Mouse (Mus musculus) heart, embryonic 14.5 days (tissue): ENCODE data around the gene Foxi1. TPM values are rescaled to one million over a fixed set of nuclear protein-coding genes. Genes with fewer than 3 reads are reported as not detected.

Experiments
- ATAC-seq: fragments of 200-750 bp; cut with Nextera tagmentation; 2 replicates; pipeline ENCODE4 v1.8.0; 2017; ENCODE audit warnings: low read depth, moderate TSS enrichment; ENCODE audit not compliant: insufficient number of reproducible peaks, insufficient read depth, low FRiP score
- H3K27ac ChIP-seq, 2 experiments: fragments of 200-500 bp in 1 of 2; fragments of 300-500 bp in 1 of 2; sonication (generic) in 1 of 2; replicated peaks in 1 of 2; 2 replicates each; pipeline ENCODE4 v1.5.1; 2012 to 2014; ENCODE audit warnings: low read depth in 2 of 2, low read length in 2 of 2, control low read depth in 1 of 2, mild to moderate bottlenecking in 1 of 2, mixed read lengths in 1 of 2; ENCODE audit not compliant: control insufficient read depth in 1 of 2, insufficient read depth in 1 of 2
- H3K27me3 ChIP-seq: fragments of 300-500 bp; sonication (generic); 2 replicates; pipeline ENCODE4 v1.6.1; 2014; ENCODE audit warnings: mild to moderate bottlenecking, low read length, control low read depth; ENCODE audit not compliant: control insufficient read depth, insufficient read depth
- H3K36me3 ChIP-seq: fragments of 300-500 bp; sonication (generic); 2 replicates; pipeline ENCODE4 v1.6.1; 2014; ENCODE audit warnings: mild to moderate bottlenecking, control low read depth, low read length, mixed read lengths; ENCODE audit not compliant: control insufficient read depth, insufficient read depth
- H3K4me1 ChIP-seq, 2 experiments: fragments of 200-500 bp in 1 of 2; fragments of 300-500 bp in 1 of 2; sonication (generic) in 1 of 2; 2 replicates each; pipeline ENCODE4 v1.6.1; 2012 to 2014; ENCODE audit warnings: low read length in 2 of 2, control low read depth in 1 of 2, mixed read lengths in 1 of 2; ENCODE audit not compliant: control insufficient read depth in 2 of 2, insufficient read depth in 2 of 2
- H3K4me2 ChIP-seq: fragments of 300-500 bp; sonication (generic); 2 replicates; pipeline ENCODE4 v1.6.1; 2014; ENCODE audit warnings: mild to moderate bottlenecking, low read length
- H3K4me3 ChIP-seq, 2 experiments: fragments of 200-500 bp in 1 of 2; fragments of 300-500 bp in 1 of 2; sonication (generic) in 1 of 2; 2 replicates each; pipeline ENCODE4 v1.5.1; 2012 to 2014; ENCODE audit warnings: low read length in 2 of 2, mild to moderate bottlenecking in 2 of 2, control low read depth in 1 of 2, low read depth in 1 of 2, moderate library complexity in 1 of 2; ENCODE audit not compliant: control insufficient read depth in 1 of 2, insufficient read depth in 1 of 2
- H3K9ac ChIP-seq: fragments of 300-500 bp; sonication (generic); 2 replicates; pipeline ENCODE4 v1.6.1; 2014; ENCODE audit warnings: mild to moderate bottlenecking, low read length
- H3K9me3 ChIP-seq: fragments of 300-500 bp; sonication (generic); 2 replicates; pipeline ENCODE4 v1.6.1; 2016; ENCODE audit warnings: low read length, control low read depth; ENCODE audit not compliant: control insufficient read depth
- WGBS: fragments of 180-500 bp; shearing (Covaris S2); extraction: QIAGEN DNeasy Blood & Tissue Kit; methylation state at CpG from one replicate; pipeline ENCODE4 v1.1.7; 2014; 5-methylcytosine and 5-hydroxymethylcytosine counted together
- polyA plus RNA-seq: library from polyadenylated mRNA; unstranded; fragments of >200 nt; fragmentation: Nextera tagmentation; extraction: Ambion mirVana; gene quantifications from 2 replicates; pipeline ENCODE4 v1.2.1, GENCODE M21; 2014

The Foxi1 gene
- polyA plus RNA-seq, 1 experiment from 2014 or later = not detected

- ATAC-seq = peak; percentile 37; the same call in 1 of the 2 replicates
- Histone ChIP-seq H3K4me3 (no peak overlapping the region), H3K9ac (no peak overlapping the region), H3K4me2 (0 out of 2 replicates have a peak overlapping the region, but pooled peaks have one; percentile 19), H3K4me1 (peaks cover 4 to 12% of the 10 kb centered on the region in 2 experiments; a peak in 3 of 4 replicates), H3K36me3 (no peaks in the 10 kb centered on the region), H3K27ac (peak overlapping the region in 1 of 2 experiments; percentile 19; a peak in 2 of 4 replicates), H3K27me3 (no peaks in the 10 kb centered on the region), H3K9me3 (no peaks in the 10 kb centered on the region)
- 17% methylated on average over 8 of the region's 8 CpGs for WGBS
Observed at GRCm38 (mm10) chr11:34181214-34182117, 26.4 kb downstream of the Foxi1 start.

GRCm38 (mm10) chr11:34178752-34179151, 29.1 kb downstream of the Foxi1 start:
- Histone ChIP-seq H3K4me2 (no peak overlapping the region), H3K9me3 (no peaks in the 10 kb centered on the region), H3K4me1 (peaks cover 8 to 15% of the 10 kb centered on the region in 2 experiments), H3K9ac (no peak overlapping the region), H3K27ac (no peak overlapping the region), H3K27me3 (no peaks in the 10 kb centered on the region), H3K36me3 (no peaks in the 10 kb centered on the region), H3K4me3 (no peak overlapping the region)
- 67% methylated on average over 2 of the region's 2 CpGs for WGBS
- no peak for ATAC-seq

- H3K36me3 ChIP-seq = no peaks in the 10 kb centered on the region
- ATAC-seq = no peak
- H3K4me1 ChIP-seq = peaks cover 3 to 7% of the 10 kb centered on the region in 2 experiments; a peak in 3 of 4 replicates
- H3K9ac ChIP-seq = no peak overlapping the region
- no peak overlapping the region for H3K4me2 ChIP-seq
- H3K9me3 ChIP-seq = no peaks in the 10 kb centered on the region
- no peak overlapping the region for H3K4me3 ChIP-seq
- H3K27ac ChIP-seq = no peak overlapping the region
- WGBS = 74% methylated on average over 1 of the region's 1 CpGs
- H3K27me3 ChIP-seq = no peaks in the 10 kb centered on the region
Observed at GRCm38 (mm10) chr11:34176371-34176770, 31.5 kb downstream of the Foxi1 start.

- peaks cover 8% of the 10 kb centered on the region in 2 experiments for H3K4me1 ChIP-seq
- no peaks in the 10 kb centered on the region for H3K27me3 ChIP-seq
- ATAC-seq = no peak
- H3K27ac ChIP-seq = no peak overlapping the region
- H3K9ac ChIP-seq = no peak overlapping the region
- no peaks in the 10 kb centered on the region for H3K36me3 ChIP-seq
- 82% methylated on average over 1 of the region's 1 CpGs for WGBS
- no peak overlapping the region for H3K4me2 ChIP-seq
- H3K4me3 ChIP-seq = no peak overlapping the region
- H3K9me3 ChIP-seq = no peaks in the 10 kb centered on the region
Observed at GRCm38 (mm10) chr11:34171221-34171620, 36.7 kb downstream of the Foxi1 start.

GRCm38 (mm10) chr11:34169464-34169894, 38.4 kb downstream of the Foxi1 start:
- H3K4me3 ChIP-seq = no peak overlapping the region
- no peaks in the 10 kb centered on the region for H3K27me3 ChIP-seq
- no peaks in the 10 kb centered on the region for H3K9me3 ChIP-seq
- H3K27ac ChIP-seq = 0 out of 4 replicates have a peak overlapping the region, but pooled peaks of 1 of the 2 experiments have one; percentile 43
- no peak overlapping the region for H3K4me2 ChIP-seq
- WGBS = 30% methylated on average over 5 of the region's 5 CpGs
- H3K9ac ChIP-seq = no peak overlapping the region
- 0 out of 2 replicates have a peak, but pooled peaks have one; percentile 10 for ATAC-seq
- peaks cover 8% of the 10 kb centered on the region in 2 experiments for H3K4me1 ChIP-seq
- H3K36me3 ChIP-seq = no peaks in the 10 kb centered on the region

GRCm38 (mm10) chr11:34166392-34166791, 41.5 kb downstream of the Foxi1 start:
- no peaks in the 10 kb centered on the region for H3K27me3 ChIP-seq
- H3K4me3 ChIP-seq = no peak overlapping the region
- WGBS = 67% methylated on average over 4 of the region's 4 CpGs
- no peaks in the 10 kb centered on the region for H3K36me3 ChIP-seq
- ATAC-seq = no peak
- H3K9me3 ChIP-seq = peaks cover 3% of the 10 kb centered on the region
- no peak overlapping the region for H3K27ac ChIP-seq
- H3K9ac ChIP-seq = no peak overlapping the region
- no peak overlapping the region for H3K4me2 ChIP-seq
- peaks cover 4 to 5% of the 10 kb centered on the region in 2 experiments; a peak in 3 of 4 replicates for H3K4me1 ChIP-seq

- Histone ChIP-seq H3K4me3 (no peak overlapping the region), H3K4me2 (no peak overlapping the region), H3K27ac (no peak overlapping the region), H3K4me1 (peaks cover 4 to 5% of the 10 kb centered on the region in 2 experiments; a peak in 3 of 4 replicates), H3K9me3 (peaks cover 5% of the 10 kb centered on the region), H3K36me3 (no peaks in the 10 kb centered on the region), H3K27me3 (no peaks in the 10 kb centered on the region), H3K9ac (no peak overlapping the region)
- WGBS = 91% methylated on average over 11 of the region's 11 CpGs
- ATAC-seq = no peak
Observed at GRCm38 (mm10) chr11:34165278-34165677, 42.6 kb downstream of the Foxi1 start.
